Mouse (Mus musculus) urinary bladder, postnatal 36 days (tissue): ENCODE data around the gene Commd7.

Experiments
- DNase-seq, 2 experiments: peaks; one replicate each; pipeline ENCODE4 v3.0.0; 2022; ENCODE audit warnings: low spot score in 2 of 2, mixed read lengths in 1 of 2

The Commd7 gene

DNA sequence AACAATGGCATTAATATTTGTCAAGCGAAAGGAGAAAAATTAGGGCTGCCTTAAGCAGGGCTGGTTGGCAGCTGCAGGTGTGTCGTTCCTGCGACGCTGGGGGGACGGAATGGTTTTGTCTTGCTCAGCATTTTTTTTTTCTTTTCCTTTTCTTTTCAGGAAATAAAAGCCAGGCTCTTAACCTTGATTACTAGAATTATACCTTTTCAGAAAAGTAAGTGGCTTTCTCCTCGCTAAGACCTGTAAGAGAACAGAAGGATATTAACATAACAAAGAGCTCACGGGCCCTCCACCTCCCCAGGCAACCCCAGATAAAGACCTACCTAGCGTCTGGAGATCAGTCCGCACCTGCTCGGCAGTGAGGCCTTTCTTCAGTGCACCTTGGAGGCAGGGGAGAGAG lies 10.1 kb downstream of the Commd7 start:
- no peak for DNase-seq

DNA sequence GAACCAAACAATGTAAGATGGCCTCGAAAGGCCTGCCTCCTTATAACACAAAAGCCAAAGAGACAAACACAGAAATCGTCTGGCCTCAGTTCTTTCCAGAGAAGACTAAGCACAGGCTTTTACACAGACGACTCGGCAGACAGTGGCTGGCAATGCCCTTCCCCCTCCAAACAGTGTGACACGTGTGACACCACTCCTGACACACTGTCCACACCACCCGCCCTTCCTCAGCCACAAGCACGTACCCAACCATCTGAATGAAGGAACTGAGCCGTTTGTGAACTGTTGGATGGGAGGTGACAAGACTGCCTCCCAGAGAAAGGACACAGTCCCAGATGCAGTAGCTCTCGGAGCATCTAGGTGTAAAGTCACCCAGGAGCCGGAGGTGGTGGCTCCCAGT lies 13.7 kb downstream of the Commd7 start:
- DNase-seq = no peak

DNA sequence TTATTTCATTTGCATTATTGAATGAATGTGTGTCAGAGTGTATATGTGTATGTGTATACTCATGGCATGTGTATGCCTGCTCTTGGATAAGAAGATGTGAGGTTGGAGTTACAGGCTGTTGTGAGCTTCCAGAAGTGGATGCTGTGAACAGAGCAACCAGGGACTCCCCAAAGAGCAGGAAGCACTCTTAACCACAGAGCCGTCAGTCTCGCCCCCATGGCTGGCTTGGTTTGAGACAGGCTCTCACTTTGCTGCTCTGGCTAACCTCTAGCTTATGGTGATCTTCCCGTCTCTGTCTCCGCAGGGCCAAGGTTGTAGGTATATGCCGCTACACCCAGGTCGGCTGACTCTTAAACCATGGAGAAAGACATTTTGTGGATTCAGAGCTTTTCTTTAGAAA lies 14.1 kb downstream of the Commd7 start:
- no peak for DNase-seq

DNA sequence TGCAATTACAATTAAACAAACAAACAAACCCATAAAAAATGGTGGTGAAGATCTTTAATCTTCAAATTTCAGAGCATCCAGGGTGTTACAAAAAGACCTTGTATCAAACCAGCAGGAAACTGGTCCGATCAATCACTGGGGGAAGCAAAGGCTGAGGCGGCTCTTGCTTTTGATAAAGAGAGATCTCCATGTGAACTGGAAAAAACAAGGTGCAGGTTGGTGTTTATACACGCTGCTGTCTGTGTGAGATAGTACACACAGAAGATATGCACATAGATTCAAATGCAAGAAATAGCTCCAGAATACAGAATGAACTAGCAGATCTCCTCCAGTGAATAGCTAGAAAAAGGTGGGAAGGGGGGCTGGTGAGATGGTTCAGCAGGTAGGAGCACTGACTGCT lies 15.7 kb downstream of the Commd7 start:
- no peak for DNase-seq

DNA sequence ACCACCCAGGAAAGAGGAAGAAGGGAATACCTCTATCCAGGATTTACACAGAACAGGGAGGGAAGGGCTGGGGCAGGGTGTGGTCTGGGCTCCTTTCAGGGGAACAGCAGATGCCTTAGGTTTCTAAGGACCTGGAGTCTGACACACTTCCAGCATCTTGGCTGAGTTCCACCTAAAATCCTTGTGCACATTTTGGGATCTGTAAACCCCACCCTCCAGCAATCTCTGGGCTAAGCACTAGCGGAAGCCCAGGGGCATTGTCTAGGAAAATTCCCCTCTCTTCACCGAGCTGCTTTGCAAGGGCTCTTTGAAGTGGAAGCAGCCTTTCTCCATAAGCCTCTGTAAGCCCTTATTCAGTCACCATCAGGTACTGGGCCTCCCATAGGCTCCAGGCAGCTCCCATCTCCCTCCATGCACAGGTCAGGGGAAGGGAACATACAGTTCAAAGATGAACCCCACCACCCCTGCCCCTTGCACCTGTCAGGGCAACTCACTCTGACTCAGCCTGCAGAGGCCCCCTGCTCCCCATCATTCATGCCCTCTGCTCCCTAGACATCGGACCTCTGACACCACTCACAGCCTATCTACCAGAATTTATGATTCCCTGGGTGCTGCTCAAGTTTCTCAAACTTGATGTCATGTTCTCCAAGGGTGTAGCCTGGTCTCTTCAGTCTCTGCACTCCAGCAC lies 19.8 kb downstream of the Commd7 start:
- DNase-seq = no peak

DNA sequence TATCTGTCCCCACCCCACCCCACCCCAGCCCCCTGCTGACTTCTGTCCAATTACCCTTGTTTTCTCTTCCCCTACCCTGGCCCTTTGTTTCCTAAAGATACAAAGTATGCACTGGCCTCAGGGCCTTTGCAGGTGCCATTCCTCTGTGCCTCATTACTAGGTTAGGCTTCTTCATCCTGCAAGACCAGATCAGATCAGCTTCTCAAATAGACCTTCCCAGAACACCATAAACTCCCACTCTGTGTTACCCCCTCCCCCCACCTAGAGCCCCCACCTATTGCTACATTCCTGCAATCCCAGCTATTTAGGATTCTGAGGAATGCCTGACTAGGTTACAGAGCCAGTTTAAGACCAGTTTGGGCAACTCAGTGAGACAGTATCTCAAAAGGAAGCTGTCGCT lies 20.8 kb downstream of the Commd7 start:
- DNase-seq = no peak

DNA sequence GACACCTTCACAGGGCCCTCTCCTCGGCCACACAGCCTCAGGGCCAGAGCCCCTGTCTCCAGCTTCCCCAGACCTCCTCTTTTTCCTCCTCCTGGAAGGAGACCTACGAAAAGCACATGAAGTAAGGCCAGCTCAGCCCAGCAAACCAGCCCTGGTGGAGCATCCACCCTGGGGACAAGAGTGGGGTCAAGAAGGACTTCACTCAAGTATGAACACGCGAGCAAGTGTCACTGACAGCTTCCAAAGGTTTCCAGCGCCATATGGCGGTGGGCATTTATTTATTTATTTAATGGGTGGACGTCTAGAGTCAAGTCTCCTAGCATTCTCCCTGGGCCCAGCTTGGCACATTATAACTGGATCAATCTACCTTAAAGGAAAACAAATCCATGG lies 21.3 kb downstream of the Commd7 start:
- DNase-seq = no peak

DNA sequence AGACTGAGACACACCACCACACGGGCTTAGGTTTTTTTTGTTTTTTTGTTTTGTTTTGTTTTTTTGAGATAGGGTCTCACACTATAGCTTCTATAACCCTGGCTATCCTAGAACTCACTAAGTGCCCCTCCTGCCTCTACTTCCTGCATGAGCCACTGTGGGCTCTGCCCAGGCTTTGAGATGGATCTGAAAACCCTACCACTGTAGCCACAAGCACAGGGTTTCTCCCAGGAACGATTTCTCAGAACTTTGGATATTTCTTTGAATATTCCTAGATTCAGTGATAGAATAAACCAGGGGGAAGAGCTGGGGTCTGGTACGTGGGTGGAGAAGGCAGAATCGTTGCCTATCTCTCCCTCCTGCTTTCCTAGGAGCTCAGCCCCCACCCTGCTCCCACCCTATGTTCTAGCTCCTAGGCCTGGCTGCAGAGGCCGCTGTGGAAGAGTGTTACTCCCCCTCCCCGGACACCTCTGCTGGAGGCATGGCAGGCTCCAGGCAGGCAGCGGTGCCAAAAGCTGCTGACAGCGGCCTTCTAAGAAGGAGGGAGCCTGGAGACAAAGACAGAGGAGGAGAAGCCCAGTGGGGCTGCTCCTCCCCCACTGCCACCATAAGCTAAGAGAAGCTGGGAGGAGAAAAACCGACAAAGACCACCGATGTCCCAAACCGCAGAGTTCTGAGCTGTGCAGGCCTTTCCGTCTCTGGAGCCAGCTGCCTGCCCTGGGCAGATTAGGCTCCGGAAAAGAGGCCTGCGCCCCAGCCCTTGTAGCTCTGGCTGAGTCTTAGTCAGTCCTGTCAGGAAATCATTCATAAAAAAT lies 21.9 kb downstream of the Commd7 start:
- DNase-seq = no peak

DNA sequence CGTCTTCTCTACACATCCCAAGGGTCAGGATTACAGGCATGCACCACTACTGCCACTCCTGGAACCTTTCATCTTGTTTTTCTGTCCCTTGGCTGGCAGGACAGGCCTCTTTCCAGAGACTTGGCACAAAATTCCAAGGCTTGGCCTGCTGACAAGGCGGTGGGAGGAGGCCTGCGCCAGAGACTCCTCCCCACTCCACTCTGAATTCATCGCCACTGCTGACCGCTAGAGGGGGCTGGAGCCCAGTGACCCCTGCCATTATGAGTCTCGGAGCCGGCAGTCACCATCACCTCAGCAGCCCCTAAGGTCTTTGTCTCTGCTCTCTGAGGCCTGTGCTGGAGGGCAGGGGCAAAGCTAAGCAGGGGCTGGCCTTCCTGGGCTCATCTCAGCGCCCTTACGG lies 23.0 kb downstream of the Commd7 start:
- peak; percentile 52 to 83 for DNase-seq

DNA sequence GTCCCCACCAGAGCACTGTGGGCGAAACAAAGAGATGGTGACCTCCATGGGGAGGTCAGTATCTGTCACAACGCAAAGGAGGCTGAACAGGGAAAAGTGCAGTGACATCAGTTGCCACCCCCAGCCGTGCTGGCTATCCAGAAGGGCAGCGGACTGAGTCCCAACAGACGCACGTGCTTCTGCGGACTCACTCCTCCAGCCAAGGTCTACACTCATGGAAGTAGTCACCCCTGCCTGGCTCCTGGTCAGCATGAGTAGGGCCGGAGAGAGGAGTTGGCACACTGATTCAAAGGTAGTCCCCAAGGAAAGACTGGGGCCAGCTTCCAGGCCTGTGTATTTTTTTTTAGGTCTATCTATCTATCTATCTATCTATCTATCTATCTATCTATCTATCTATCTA lies 23.5 kb downstream of the Commd7 start:
- DNase-seq = peak in 1 of 2 experiments; percentile 31

DNA sequence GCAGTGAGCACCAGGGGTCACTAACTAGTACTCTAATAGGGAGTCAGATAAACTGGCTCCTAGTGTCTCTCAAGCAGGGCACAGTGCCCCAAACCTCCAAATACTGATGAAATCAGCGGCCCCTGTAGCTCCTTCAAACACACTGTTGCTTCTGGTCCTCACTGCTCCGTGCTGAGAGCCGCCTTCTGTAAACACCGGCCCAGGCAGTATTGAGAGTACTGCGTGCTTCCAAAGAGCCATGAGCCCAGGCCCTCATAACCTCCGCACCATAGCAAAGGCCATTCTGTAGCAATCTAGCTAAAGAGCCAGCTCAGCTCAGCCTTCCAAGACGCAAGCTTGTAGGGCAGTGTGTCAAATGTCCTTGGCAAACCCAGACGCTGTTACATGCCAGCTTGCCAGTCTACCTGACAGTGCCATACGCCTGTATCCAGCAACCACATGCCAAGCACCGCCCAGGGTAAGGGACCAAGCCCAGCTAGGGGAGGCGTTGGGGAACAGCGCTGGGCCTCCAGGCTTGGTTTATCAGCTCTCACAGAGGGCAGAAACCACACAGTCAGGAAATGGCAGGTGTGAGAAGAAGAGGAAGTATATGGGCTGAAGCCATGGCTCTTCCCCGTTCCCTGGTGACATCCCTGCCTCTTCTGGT lies 24.6 kb downstream of the Commd7 start:
- peak in 1 of 2 experiments; percentile 67 for DNase-seq

DNA sequence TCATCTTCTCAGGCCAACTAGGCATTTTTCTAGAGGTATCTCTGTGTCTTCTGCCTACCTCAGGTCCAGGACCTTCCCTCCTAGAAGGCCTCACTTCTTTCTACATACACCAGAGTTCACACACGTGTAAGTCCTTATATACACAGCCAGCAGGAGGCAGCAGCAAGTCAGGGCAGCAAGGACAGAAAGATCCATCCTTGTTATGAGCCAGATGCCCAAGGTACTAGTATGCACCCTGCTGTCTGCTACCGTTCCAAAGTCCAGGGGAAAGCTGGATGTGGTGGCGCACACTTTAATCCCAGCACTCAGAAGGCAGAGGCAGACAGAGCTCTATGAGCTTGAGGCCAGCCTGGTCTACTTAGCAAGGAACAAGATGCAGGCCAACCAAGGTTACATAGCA lies 26.2 kb downstream of the Commd7 start:
- DNase-seq = no peak

DNA sequence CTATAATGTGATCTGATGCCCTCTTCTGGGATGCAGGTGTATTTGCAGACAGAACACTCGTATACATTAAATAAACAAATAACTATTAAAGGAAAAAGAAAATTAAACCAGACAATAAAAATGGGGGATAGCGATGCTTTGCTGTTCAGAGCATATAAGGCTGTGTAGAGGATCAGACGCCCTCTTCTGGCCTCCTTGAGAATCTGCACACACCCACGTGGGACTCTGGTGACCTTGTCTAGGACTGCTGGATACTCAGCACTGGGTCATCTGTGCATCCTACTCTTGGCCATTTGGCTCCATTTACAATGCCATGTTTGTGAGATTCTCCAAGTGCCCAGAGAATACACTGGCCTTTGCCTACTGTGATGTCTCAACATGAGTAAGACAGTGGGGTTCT lies 28.9 kb downstream of the Commd7 start:
- DNase-seq = no peak

DNA sequence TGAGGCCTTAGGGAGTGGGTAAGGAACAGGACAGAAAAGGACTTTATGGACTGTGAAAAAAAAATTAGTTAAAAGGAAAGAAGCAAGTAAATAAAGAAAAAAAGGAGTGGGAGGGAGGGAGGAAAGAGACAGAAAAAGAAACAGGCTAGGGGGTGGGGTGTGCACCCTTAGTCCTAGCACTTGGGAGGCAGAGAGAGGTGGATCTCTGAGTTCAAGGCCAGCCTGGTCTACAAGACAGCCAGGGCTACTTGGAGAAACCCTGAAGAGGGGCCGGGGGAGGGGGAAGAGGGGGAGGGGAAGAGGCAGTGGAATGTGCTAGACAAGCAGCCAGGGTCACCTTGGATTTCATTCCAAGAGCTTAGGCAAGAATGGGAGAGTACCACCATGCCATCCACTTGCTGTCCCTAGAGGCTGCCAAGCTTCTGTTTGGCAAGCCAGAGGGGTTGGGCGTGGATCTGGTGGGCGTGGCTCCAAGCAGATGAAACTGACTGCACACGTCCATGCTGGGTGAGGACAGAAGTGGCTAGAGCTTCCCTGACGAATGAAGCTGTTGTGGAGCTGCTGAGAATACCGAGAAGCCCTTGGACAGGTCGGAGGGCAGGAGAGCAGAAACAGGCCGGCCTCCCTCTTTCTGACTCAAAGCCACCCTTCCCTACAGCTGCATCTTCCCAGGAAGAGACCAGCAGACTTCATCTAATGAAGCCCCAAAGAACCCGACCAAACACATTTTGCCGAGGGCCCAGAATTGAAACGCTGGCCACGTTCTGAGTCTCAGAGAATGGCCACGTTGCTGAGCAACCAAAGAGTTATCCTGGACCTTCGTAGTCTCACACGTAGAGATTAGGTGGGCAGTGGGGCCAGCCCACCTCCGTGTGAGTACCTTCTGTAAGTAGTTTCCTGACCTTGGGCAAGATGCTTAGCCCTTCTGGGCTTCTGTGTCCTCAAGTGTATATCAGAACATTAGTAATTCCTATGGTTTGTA lies 31.6 kb downstream of the Commd7 start:
- DNase-seq = peak in 1 of 2 experiments; percentile 65

DNA sequence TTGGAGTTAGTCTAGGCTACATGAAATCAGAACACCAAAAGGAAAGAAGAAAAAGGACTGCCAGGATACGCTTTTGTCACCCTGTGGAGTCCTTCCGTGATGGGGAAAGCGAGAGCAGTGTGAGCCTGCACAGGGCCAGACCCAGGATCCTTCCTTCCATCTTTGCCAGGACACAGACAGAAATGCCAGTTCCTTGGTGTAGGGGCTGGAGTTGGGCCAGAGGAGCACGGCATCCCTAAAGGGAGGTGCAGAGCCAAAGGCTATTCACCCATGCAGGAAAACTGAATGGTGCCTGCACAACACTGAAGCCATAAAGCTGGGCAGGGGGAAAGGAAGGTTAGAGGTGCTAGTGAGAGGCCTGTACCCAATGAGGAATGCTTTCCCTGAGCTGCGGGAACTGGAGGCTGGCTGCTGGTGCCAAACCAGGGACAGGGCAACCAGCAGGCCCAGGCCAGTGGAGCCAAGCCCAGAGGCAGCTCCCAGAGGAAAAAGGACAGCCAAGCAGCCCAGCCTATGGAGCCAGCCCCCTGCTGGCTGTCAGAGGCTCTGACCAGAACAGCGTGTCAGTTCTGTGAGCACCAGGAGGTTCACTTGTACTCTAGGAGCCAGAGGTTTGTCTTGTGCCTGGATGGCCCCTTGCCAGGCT lies 32.4 kb downstream of the Commd7 start:
- DNase-seq = peak in 1 of 2 experiments; percentile 65

DNA sequence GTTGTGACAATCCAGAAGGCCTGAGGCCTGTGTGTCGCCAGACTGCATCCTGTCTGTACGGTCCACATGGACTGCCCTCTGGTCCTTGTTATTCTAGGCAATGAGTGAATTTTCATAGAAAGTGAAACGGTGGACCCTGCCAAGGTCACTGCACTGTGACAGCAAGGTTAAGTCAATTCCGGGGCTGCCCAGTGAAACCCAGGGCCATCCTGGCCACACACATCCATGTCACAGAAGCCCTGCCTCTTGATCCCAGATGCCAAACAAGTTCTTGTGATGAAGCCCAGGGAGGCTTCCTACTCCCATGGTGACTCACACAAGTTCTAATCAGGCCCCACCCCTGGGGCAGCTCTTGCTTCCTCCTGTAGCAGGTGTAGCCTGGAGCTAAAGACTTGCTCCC lies 35.0 kb downstream of the Commd7 start:
- no peak for DNase-seq

DNA sequence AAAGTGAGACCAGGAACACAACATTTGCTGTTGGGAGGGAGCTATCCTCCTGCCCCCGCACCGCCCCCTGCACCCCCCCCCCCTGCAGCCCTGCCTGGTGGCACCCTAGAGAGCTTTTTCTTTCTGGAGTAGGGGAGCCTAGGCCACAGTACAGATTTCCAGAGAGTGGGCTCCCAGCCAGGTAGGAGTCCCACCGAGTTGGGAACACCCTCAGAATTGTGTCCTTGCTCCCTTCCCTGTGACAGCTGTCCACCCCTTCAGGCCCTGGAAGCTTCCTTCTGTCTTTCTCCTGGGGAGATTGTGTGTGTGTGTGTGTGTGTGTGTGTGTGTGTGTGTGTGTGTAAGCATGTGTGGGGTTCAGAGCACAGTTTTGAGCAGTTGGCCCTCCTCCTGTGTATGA lies 35.6 kb downstream of the Commd7 start:
- no peak for DNase-seq

DNA sequence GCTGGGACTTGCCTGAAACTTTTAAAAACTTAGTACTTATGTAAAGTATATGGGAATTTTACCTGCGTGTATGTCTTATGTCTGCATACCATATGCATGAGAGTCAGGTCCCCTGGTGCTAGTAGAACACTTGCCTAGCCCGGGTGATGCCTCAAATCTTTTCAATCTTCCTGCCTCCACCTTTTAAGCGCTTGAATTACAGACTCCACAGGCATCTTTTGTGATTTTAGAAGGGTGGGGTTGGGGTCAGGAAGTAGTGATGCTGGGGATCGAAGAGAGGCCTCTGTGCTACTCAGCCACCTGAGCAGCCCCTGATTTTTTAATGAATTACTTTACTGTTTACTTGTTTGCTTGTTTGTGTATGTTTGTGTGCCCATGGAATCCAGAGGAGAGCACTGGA lies 37.6 kb downstream of the Commd7 start:
- no peak for DNase-seq

DNA sequence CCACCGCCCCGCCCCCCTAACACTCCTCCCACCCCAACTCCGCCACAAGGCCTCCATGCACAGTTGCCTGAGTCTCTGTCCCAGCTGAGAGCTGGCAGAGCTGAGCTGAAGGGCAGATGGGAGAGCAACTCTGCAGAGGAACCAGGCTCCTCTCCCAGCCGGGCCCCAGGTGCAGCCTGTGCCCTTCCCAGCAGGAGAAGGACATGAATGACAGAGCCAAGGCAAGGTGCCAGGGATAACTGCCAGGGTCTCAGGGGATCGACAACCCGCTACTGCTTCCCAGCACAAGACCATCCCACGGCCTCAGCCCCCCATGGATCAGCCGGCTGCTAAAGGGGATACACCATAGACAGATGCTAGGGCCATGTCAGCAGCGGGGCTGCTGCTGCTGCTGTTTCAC lies 39.4 kb downstream of the Commd7 start:
- no peak for DNase-seq

DNA sequence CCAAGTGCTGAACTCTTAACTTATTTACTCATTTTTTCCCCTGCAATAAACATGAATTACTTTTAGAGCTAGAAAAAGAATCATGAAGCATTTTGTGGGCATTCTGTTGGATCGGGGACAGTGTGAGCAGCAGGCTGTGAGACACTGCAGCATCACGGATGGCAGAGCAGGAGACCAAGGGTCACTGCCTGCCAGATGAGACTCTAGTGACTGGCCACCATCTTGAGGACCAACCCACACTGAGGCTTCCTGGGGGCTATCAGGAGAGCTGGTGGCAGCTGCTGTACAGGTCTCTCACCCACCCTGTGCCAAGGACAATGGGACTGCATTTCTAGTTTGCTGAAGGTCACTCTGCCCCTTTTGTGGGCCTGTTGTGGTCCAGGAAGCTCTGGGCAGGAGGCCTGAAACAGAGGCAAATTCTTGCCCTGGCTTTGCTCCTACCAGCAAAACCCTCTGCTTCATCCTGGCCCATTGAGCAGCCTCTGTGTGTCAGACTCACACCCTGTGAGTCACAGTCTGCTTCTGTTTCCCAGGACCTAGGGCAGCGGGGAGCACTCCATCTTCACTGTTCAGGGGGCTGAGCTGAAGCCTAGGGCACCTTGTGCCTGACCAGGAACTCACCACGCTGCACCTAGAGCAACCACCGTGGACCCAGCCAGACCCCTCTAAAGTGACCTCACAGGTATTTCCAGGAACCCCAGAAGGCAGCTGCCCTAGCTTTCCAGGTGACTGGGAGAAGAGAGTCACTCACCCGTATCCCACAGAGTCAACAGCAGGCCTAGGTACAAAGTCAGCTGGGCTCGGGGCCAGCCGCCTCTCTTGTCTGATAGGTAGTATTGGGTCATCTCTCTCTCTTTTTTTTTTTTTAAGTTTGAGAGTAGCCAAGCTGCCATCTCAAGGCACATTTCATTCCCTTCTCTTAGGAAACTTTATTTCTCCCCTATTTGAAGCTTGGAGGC lies 40.2 kb downstream of the Commd7 start:
- no peak for DNase-seq
